8 mouse cellular contexts compared by ENCODE assay signal in genomic region chr11:97188643-97188955, GRCm38 (mm10). TPM values are rescaled to one million over a fixed set of nuclear protein-coding genes. Genes with fewer than 3 reads are reported as not detected.
DNase-seq lines count a peak whose midpoint lies in the region; ATAC-seq and TF ChIP-seq lines count a peak whose summit lies in the region.

No protein-coding gene starts in this region.

- no peaks in the 10 kb centered on the region for H3K9me3 ChIP-seq in heart, embryonic 12.5 days (replicated peaks)
- no peaks in the 10 kb centered on the region for H3K9me3 ChIP-seq in E14TG2a.4 (ENCODE audit: low read length)
- H3K9me3 ChIP-seq in forebrain, embryonic 16.5 days (ENCODE audit: control insufficient read depth, low read length) = no peaks in the 10 kb centered on the region
- H3K9me3 ChIP-seq in liver, embryonic 16.5 days (replicated peaks; ENCODE audit: control insufficient read depth, low read length) = no peaks in the 10 kb centered on the region

- WGBS in heart, embryonic 12.5 days = under 1% methylated on average over 15 of the region's 15 CpGs
- WGBS in forebrain, embryonic 16.5 days = under 1% methylated on average over 15 of the region's 15 CpGs
- WGBS in liver, embryonic 16.5 days (ENCODE audit: insufficient replicate concordance) = under 1% methylated on average over 15 of the region's 15 CpGs

- DNase-seq in heart, postnatal 36 days = no peak
- no peak for DNase-seq in right cerebral cortex, adult 2 months (ENCODE audit: low spot score in 2 of 2)
- DNase-seq in gastrocnemius, adult 18-20 months (ENCODE audit: low spot score) = no peak

- H3K27ac ChIP-seq in heart, embryonic 12.5 days (ENCODE audit: poor library complexity, severe bottlenecking) = peak overlapping the region; percentile 91
- H3K27ac ChIP-seq in forebrain, embryonic 16.5 days (ENCODE audit: low read length) = peak overlapping the region; percentile 79
- H3K27ac ChIP-seq in liver, embryonic 16.5 days (ENCODE audit: low read length) = peak overlapping the region; percentile 98

- H3K9ac ChIP-seq in heart, embryonic 12.5 days = peak overlapping the region; percentile 67
- H3K9ac ChIP-seq in forebrain, embryonic 16.5 days (replicated peaks; ENCODE audit: low read depth, low read length) = peak overlapping the region; percentile 53
- peak overlapping the region; percentile 75 for H3K9ac ChIP-seq in liver, embryonic 16.5 days (ENCODE audit: low read depth, low read length)

- no peak for TF ChIP-seq CTCF in E14TG2a.4 (conservative IDR thresholded peaks at IDR 0.05; ENCODE audit: low read length)

- H3K4me1 ChIP-seq in heart, embryonic 12.5 days (replicated peaks) = peaks cover 24% of the 10 kb centered on the region
- peaks cover 71% of the 10 kb centered on the region for H3K4me1 ChIP-seq in E14TG2a.4 (replicated peaks; ENCODE audit: low read depth, low read length)
- H3K4me1 ChIP-seq in forebrain, embryonic 16.5 days (replicated peaks; ENCODE audit: control insufficient read depth, insufficient read depth, low read length) = peaks cover 26% of the 10 kb centered on the region
- peaks cover 28% of the 10 kb centered on the region for H3K4me1 ChIP-seq in liver, embryonic 16.5 days (ENCODE audit: control insufficient read depth, low read depth, low read length)

- intact Hi-C loops in heart, postnatal 36 days (cut with DNase I) = no loop called here

- H3K4me3 ChIP-seq in heart, embryonic 12.5 days = peak overlapping the region; percentile 76
- H3K4me3 ChIP-seq in E14TG2a.4 (replicated peaks; ENCODE audit: low read length) = peak overlapping the region; percentile 88
- H3K4me3 ChIP-seq in forebrain, embryonic 16.5 days (replicated peaks; ENCODE audit: low read length) = peak overlapping the region; percentile 87
- H3K4me3 ChIP-seq in liver, embryonic 16.5 days (ENCODE audit: low read depth, low read length) = peak overlapping the region; percentile 76

- H3K4me2 ChIP-seq in heart, embryonic 12.5 days = peak overlapping the region; percentile 67
- H3K4me2 ChIP-seq in forebrain, embryonic 16.5 days (ENCODE audit: low read length) = peak overlapping the region; percentile 80
- H3K4me2 ChIP-seq in liver, embryonic 16.5 days (ENCODE audit: low read depth, low read length) = peak overlapping the region; percentile 94

- H3K36me3 ChIP-seq in heart, embryonic 12.5 days = peaks cover 20% of the 10 kb centered on the region
- H3K36me3 ChIP-seq in E14TG2a.4 (ENCODE audit: insufficient read depth, low read length) = peaks cover 36% of the 10 kb centered on the region
- peaks cover 10% of the 10 kb centered on the region for H3K36me3 ChIP-seq in forebrain, embryonic 16.5 days (ENCODE audit: control insufficient read depth, insufficient read depth)
- H3K36me3 ChIP-seq in liver, embryonic 16.5 days (ENCODE audit: control insufficient read depth, insufficient read depth) = peaks cover 17% of the 10 kb centered on the region

- H3K27me3 ChIP-seq in heart, embryonic 12.5 days (replicated peaks) = no peaks in the 10 kb centered on the region
- H3K27me3 ChIP-seq in E14TG2a.4 (ENCODE audit: insufficient read depth, low read length) = no peaks in the 10 kb centered on the region
- no peaks in the 10 kb centered on the region for H3K27me3 ChIP-seq in forebrain, embryonic 16.5 days (replicated peaks; ENCODE audit: control insufficient read depth, insufficient read depth, low read length)
- H3K27me3 ChIP-seq in liver, embryonic 16.5 days (ENCODE audit: control insufficient read depth, insufficient read depth, low read depth, low read length) = no peaks in the 10 kb centered on the region

- no peak for ATAC-seq in heart, embryonic 12.5 days (ENCODE audit: insufficient number of reproducible peaks, low FRiP score)
- ATAC-seq in forebrain, embryonic 16.5 days = no peak
- no peak for ATAC-seq in liver, embryonic 16.5 days (ENCODE audit: low read depth)
- ATAC-seq in granulocyte monocyte progenitor cell, adult 5-6 weeks (replicated peaks; ENCODE audit: poor library complexity, severe bottlenecking) = no peak

RNA-seq across cellular contexts. Expression of gene Kpnb1, which starts 0.9 kb away (rescaled TPM):
- 41.7 and 45.4 TPM in 2 replicates for polyA plus RNA-seq in heart, embryonic 12.5 days (2016; fragmentation: Nextera tagmentation; extraction: Ambion mirVana)
- 10 to 100 TPM; 83.7 to 85.7 TPM for total RNA-seq in heart, postnatal 36 days (2021)
- polyA plus RNA-seq in forebrain, embryonic 16.5 days (2015; fragmentation: Nextera tagmentation; extraction: Ambion mirVana) = 39.0 and 40.6 TPM in 2 replicates
- polyA plus RNA-seq in liver, embryonic 16.5 days (2015; fragmentation: Nextera tagmentation; extraction: Ambion mirVana) = 14.5 and 15.9 TPM in 2 replicates
- total RNA-seq in granulocyte monocyte progenitor cell, adult 5-6 weeks (2014; fragmentation: Nextera tagmentation) = 165 and 169 TPM in 2 replicates
- total RNA-seq in granulocyte monocyte progenitor cell, adult 5-6 weeks (2017) = 300 and 382 TPM in 2 replicates
- total RNA-seq in gastrocnemius, adult 18-20 months (2021) = 10 to 100 TPM; 47.7 to 52.4 TPM

RNA-seq across cellular contexts. Expression of gene Tbkbp1, which starts 37.3 kb away (rescaled TPM):
- polyA plus RNA-seq in heart, embryonic 12.5 days (2016; fragmentation: Nextera tagmentation; extraction: Ambion mirVana) = 10.6 and 12.6 TPM in 2 replicates
- 10 to 100 TPM; 11.0 to 15.3 TPM for total RNA-seq in heart, postnatal 36 days (2021)
- polyA plus RNA-seq in forebrain, embryonic 16.5 days (2015; fragmentation: Nextera tagmentation; extraction: Ambion mirVana) = 5.7 and 6.0 TPM in 2 replicates
- 0.84 and 1.1 TPM in 2 replicates for polyA plus RNA-seq in liver, embryonic 16.5 days (2015; fragmentation: Nextera tagmentation; extraction: Ambion mirVana)
- 8.0 and 8.5 TPM in 2 replicates for total RNA-seq in granulocyte monocyte progenitor cell, adult 5-6 weeks (2014; fragmentation: Nextera tagmentation)
- 1.1 and 6.6 TPM in 2 replicates for total RNA-seq in granulocyte monocyte progenitor cell, adult 5-6 weeks (2017)
- 1 to 10 TPM; 3.3 to 6.8 TPM for total RNA-seq in gastrocnemius, adult 18-20 months (2021)
